Comparison of ENCODE assay signal across 8 mouse cellular contexts in the genomic region with DNA sequence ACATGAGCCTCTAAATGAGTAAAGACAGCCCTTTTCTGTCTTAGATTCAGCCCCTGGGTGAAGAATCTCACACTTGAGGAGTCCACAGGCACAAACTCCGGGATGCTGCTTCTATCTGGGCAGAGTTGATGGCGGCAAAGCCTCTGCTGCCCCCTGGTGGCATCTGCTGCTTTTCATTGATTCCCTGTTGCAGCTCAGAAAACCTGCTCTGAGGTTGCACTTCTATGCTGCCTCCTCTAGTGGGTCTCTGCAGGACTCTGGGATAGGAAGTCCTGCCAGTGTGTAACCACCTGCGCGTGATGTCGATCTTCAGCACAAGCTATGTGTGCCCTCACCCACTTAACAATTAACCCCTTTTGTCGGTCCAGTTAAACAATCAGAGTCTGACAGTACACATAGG. TPM values are rescaled to one million over a fixed set of nuclear protein-coding genes. Genes with fewer than 3 reads are reported as not detected.
DNase-seq lines count a peak whose midpoint lies in the region; ATAC-seq lines count a peak whose summit lies in the region.

No protein-coding gene starts in this region.

- no peaks in the 10 kb centered on the region for H3K36me3 ChIP-seq in hindbrain, embryonic 10.5 days
- H3K36me3 ChIP-seq in lung, embryonic 16.5 days (ENCODE audit: control insufficient read depth, insufficient read depth, low read length): no peaks in the 10 kb centered on the region

- ATAC-seq in frontal cortex, adult (ENCODE audit: low TSS enrichment): peak; percentile 92
- peak; percentile 65 for ATAC-seq in lung, embryonic 16.5 days (ENCODE audit: low read depth)

- no peak overlapping the region for H3K27ac ChIP-seq in hindbrain, embryonic 10.5 days
- no peak overlapping the region for H3K27ac ChIP-seq in lung, embryonic 16.5 days (ENCODE audit: low read length)

- H3K9me3 ChIP-seq in hindbrain, embryonic 10.5 days: no peaks in the 10 kb centered on the region
- no peaks in the 10 kb centered on the region for H3K9me3 ChIP-seq in lung, embryonic 16.5 days (ENCODE audit: control insufficient read depth, low read length)

- H3K4me2 ChIP-seq in lung, embryonic 16.5 days (ENCODE audit: low read depth, low read length): no peak overlapping the region

- DNase-seq in MEL-GATA-1-ER (ENCODE audit: extremely low read depth, low read depth): peak; percentile 92
- peak; percentile 94 for DNase-seq in cerebellum, adult 8-10 months
- peak; percentile 92 for DNase-seq in hindbrain, embryonic 10.5 days (ENCODE audit: low spot score)
- DNase-seq in layer of hippocampus, adult 9-10 months (ENCODE audit: low spot score): peak; percentile 93
- DNase-seq in ovary, postnatal 10 days (ENCODE audit: low spot score): peak; percentile 76
- DNase-seq in thymus, postnatal 0 days (ENCODE audit: low spot score): peak; percentile 91

- no peaks in the 10 kb centered on the region for H3K27me3 ChIP-seq in hindbrain, embryonic 10.5 days (ENCODE audit: insufficient read depth, poor library complexity, severe bottlenecking)
- H3K27me3 ChIP-seq in lung, embryonic 16.5 days (ENCODE audit: control insufficient read depth, insufficient read depth, low read depth, low read length): no peaks in the 10 kb centered on the region

- peaks cover 6% of the 10 kb centered on the region for H3K4me1 ChIP-seq in hindbrain, embryonic 10.5 days (replicated peaks)
- no peaks in the 10 kb centered on the region; the same call in 1 of the 2 replicates for H3K4me1 ChIP-seq in lung, embryonic 16.5 days (replicated peaks; ENCODE audit: control insufficient read depth, insufficient read depth, low read length)

- no peak overlapping the region for H3K4me3 ChIP-seq in hindbrain, embryonic 10.5 days
- H3K4me3 ChIP-seq in lung, embryonic 16.5 days (ENCODE audit: low read length): no peak overlapping the region

- no peak overlapping the region for H3K9ac ChIP-seq in lung, embryonic 16.5 days (ENCODE audit: low read length)

- 6% methylated on average over 6 of the region's 6 CpGs for WGBS in hindbrain, embryonic 10.5 days
- 6% methylated on average over 6 of the region's 6 CpGs for WGBS in lung, embryonic 16.5 days

RNA-seq across cellular contexts. Expression of gene Ppid, which starts 4.3 kb away (rescaled TPM):
- polyA plus RNA-seq in hindbrain, embryonic 10.5 days (2016; fragmentation: Nextera tagmentation; extraction: Ambion mirVana): 173 and 217 TPM in 2 replicates
- 150 and 152 TPM in 2 replicates for polyA plus RNA-seq in lung, embryonic 16.5 days (2015; fragmentation: Nextera tagmentation; extraction: Ambion mirVana)
- 130 and 160 TPM in 2 replicates for polyA plus RNA-seq in thymus, postnatal 0 days (2015; fragmentation: Nextera tagmentation; extraction: Ambion mirVana)

RNA-seq across cellular contexts. Expression of gene Fnip2, which starts 19.2 kb away (rescaled TPM):
- polyA plus RNA-seq in hindbrain, embryonic 10.5 days (2016; fragmentation: Nextera tagmentation; extraction: Ambion mirVana): 5.0 and 5.8 TPM in 2 replicates
- 3.2 and 3.5 TPM in 2 replicates for polyA plus RNA-seq in lung, embryonic 16.5 days (2015; fragmentation: Nextera tagmentation; extraction: Ambion mirVana)
- polyA plus RNA-seq in thymus, postnatal 0 days (2015; fragmentation: Nextera tagmentation; extraction: Ambion mirVana): 0.71 and 0.90 TPM in 2 replicates

RNA-seq across cellular contexts. Expression of gene 4930579G24Rik, which starts 42.1 kb away (rescaled TPM):
- polyA plus RNA-seq in hindbrain, embryonic 10.5 days (2016; fragmentation: Nextera tagmentation; extraction: Ambion mirVana): 23.1 and 28.5 TPM in 2 replicates
- 28.3 and 32.0 TPM in 2 replicates for polyA plus RNA-seq in lung, embryonic 16.5 days (2015; fragmentation: Nextera tagmentation; extraction: Ambion mirVana)
- 32.3 and 42.4 TPM in 2 replicates for polyA plus RNA-seq in thymus, postnatal 0 days (2015; fragmentation: Nextera tagmentation; extraction: Ambion mirVana)

RNA-seq across cellular contexts. Expression of gene Etfdh, which starts 42.5 kb away (rescaled TPM):
- polyA plus RNA-seq in hindbrain, embryonic 10.5 days (2016; fragmentation: Nextera tagmentation; extraction: Ambion mirVana): 43.1 and 45.2 TPM in 2 replicates
- 56.3 and 56.9 TPM in 2 replicates for polyA plus RNA-seq in lung, embryonic 16.5 days (2015; fragmentation: Nextera tagmentation; extraction: Ambion mirVana)
- polyA plus RNA-seq in thymus, postnatal 0 days (2015; fragmentation: Nextera tagmentation; extraction: Ambion mirVana): 61.9 and 63.0 TPM in 2 replicates
